Comparison of ENCODE assay signal across 38 mouse cellular contexts in the genomic region with DNA sequence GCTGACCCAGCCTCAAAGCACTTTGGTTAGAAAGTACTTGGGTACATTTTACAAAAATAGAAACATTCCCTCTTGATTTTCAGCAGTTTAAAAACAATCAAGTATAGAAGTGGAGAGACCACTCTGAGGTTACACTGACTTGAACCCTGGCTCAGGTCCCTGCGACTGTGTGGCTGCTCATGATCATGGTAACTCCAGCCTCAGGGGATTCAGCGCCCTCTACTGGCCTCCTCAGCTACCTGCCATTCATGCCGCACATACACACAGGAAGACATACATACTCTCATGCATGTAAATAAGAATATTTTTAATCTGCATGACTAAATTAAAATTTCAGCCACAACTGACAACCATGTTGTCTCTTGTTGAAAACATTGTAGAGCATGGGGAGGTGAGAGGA. TPM values are rescaled to one million over a fixed set of nuclear protein-coding genes. Genes with fewer than 3 reads are reported as not detected.
A peak's percentile ranks its signal among the peaks of the same experiment; 100 is the strongest.
DNase-seq lines count a peak whose midpoint lies in the region; ATAC-seq and TF ChIP-seq lines count a peak whose summit lies in the region.
"Had no signal": no experiment of that assay in that cellular context is flagged by ENCODE, and none has a peak within 500 bp of the region (broad histone marks: within the 10 kb centered on the region; RNA-seq: fewer than 3 reads in every experiment).

No protein-coding gene starts in this region.

- 0 out of 2 replicates have a peak, but pooled peaks have one; percentile 17 for TF ChIP-seq CTCF in lung, postnatal 0 days (IDR thresholded peaks at IDR 0.05)
- TF ChIP-seq CTCF in ES-Bruce4 (IDR thresholded peaks at IDR 0.05; ENCODE audit: low read depth, low read length): peak; percentile 36
- 0 out of 2 replicates have a peak, but pooled peaks have one; percentile 10 for TF ChIP-seq CTCF in bone marrow, adult 2 months (IDR thresholded peaks at IDR 0.05; ENCODE audit: control insufficient read depth, insufficient read depth, low read length)

- H3K4me3 ChIP-seq in heart, embryonic 10.5 days: no peak overlapping the region
- no peak overlapping the region for H3K4me3 ChIP-seq in lung, postnatal 0 days (ENCODE audit: low read depth, low read length)
- no peak overlapping the region for H3K4me3 ChIP-seq in ES-Bruce4 (ENCODE audit: low read depth, low read length)
- no peak overlapping the region for H3K4me3 ChIP-seq in bone marrow, adult 2 months (replicated peaks; ENCODE audit: control insufficient read depth, low read depth, low read length)
- H3K4me3 ChIP-seq in hindbrain, embryonic 14.5 days (replicated peaks; ENCODE audit: low read length): no peak overlapping the region
- H3K4me3 ChIP-seq: embryonic facial prominence, embryonic 12.5 days; forebrain, embryonic 15.5 days; hindbrain, embryonic 10.5 days; limb, embryonic 10.5 days; limb, embryonic 15.5 days had no signal

- TF ChIP-seq POLR2A in ES-Bruce4 (IDR thresholded peaks at IDR 0.05; ENCODE audit: insufficient read depth, low read length): no peak
- TF ChIP-seq POLR2A in bone marrow, adult 2 months (IDR thresholded peaks at IDR 0.05; ENCODE audit: borderline replicate concordance, control insufficient read depth, low read depth, low read length): no peak

- H3K27me3 ChIP-seq in heart, embryonic 10.5 days (ENCODE audit: insufficient read depth, poor library complexity, severe bottlenecking): no peaks in the 10 kb centered on the region
- H3K27me3 ChIP-seq in lung, postnatal 0 days (replicated peaks; ENCODE audit: insufficient read depth, low read length): no peaks in the 10 kb centered on the region
- no peaks in the 10 kb centered on the region; the same call in 1 of the 2 replicates for H3K27me3 ChIP-seq in ES-Bruce4 (ENCODE audit: control insufficient read depth, insufficient read depth, low read length, poor library complexity, severe bottlenecking)
- H3K27me3 ChIP-seq in hindbrain, embryonic 14.5 days (ENCODE audit: control insufficient read depth, insufficient read depth, low read length): no peaks in the 10 kb centered on the region
- H3K27me3 ChIP-seq: embryonic facial prominence, embryonic 12.5 days; forebrain, embryonic 15.5 days; limb, embryonic 15.5 days had no signal

- peak; percentile 35 for DNase-seq in heart, embryonic 10.5 days (ENCODE audit: low spot score)
- no peak for DNase-seq in heart, adult 9 months (ENCODE audit: low spot score in 2 of 2)
- no peak for DNase-seq in lung, postnatal 0 days (ENCODE audit: low spot score)
- DNase-seq in lung, postnatal 4 days: no peak
- DNase-seq in hindbrain, embryonic 14.5 days (ENCODE audit: low spot score): no peak
- DNase-seq: adrenal gland, adult 2 months; adrenal gland, postnatal 36 days; B cell, adult 2 months; cerebellum, adult 11 months; cerebellum, adult 9-10 months; cerebellum, postnatal 36 days; embryo, embryonic 11 days; gastrocnemius, postnatal 10 days; heart, postnatal 14 days; kidney, adult 2 months; kidney, postnatal 4 days; layer of hippocampus, adult 9-11 months; midbrain, embryonic 14.5 days; right cerebral cortex, postnatal 4 days had no signal

- TF ChIP-seq EP300 in lung, postnatal 0 days (IDR thresholded peaks at IDR 0.05): no peak
- TF ChIP-seq EP300 in ES-Bruce4 (IDR thresholded peaks at IDR 0.05; ENCODE audit: insufficient read depth, low read depth, low read length): no peak

- H3K9ac ChIP-seq in lung, postnatal 0 days (replicated peaks; ENCODE audit: low read depth): no peak overlapping the region
- no peak overlapping the region for H3K9ac ChIP-seq in ES-Bruce4 (ENCODE audit: low read depth, poor library complexity, severe bottlenecking)
- H3K9ac ChIP-seq in hindbrain, embryonic 14.5 days: no peak overlapping the region
- H3K9ac ChIP-seq: embryonic facial prominence, embryonic 12.5 days; forebrain, embryonic 15.5 days; limb, embryonic 15.5 days; liver, embryonic 14.5 days had no signal

- H3K27ac ChIP-seq in heart, embryonic 10.5 days: no peak overlapping the region
- no peak overlapping the region for H3K27ac ChIP-seq in lung, postnatal 0 days (ENCODE audit: low read length)
- no peak overlapping the region for H3K27ac ChIP-seq in ES-Bruce4 (ENCODE audit: insufficient read depth, low read length)
- no peak overlapping the region for H3K27ac ChIP-seq in bone marrow, adult 2 months (ENCODE audit: control insufficient read depth, insufficient read depth, low read depth, low read length, poor library complexity)
- H3K27ac ChIP-seq in hindbrain, embryonic 14.5 days: no peak overlapping the region
- H3K27ac ChIP-seq: embryonic facial prominence, embryonic 12.5 days; forebrain, embryonic 15.5 days; hindbrain, embryonic 10.5 days; limb, embryonic 10.5 days; limb, embryonic 15.5 days; liver, embryonic 14.5 days; macrophage had no signal

- no peak overlapping the region for H3K4me2 ChIP-seq in lung, postnatal 0 days (replicated peaks; ENCODE audit: low read depth, low read length)
- H3K4me2 ChIP-seq in hindbrain, embryonic 14.5 days (replicated peaks): no peak overlapping the region
- H3K4me2 ChIP-seq: embryonic facial prominence, embryonic 12.5 days; forebrain, embryonic 15.5 days; limb, embryonic 15.5 days had no signal

- ATAC-seq in lung, postnatal 0 days: no peak
- no peak for ATAC-seq in megakaryocyte-erythroid progenitor cell, adult 5-6 weeks (replicated peaks; ENCODE audit: low FRiP score, low TSS enrichment, poor library complexity, severe bottlenecking)
- no peak for ATAC-seq in hindbrain, embryonic 14.5 days (ENCODE audit: low FRiP score)
- ATAC-seq: forebrain, embryonic 15.5 days; hindbrain, embryonic 16.5 days; Patski had no signal

- H3K9me3 ChIP-seq in heart, embryonic 10.5 days: no peaks in the 10 kb centered on the region
- no peaks in the 10 kb centered on the region; the same call in 1 of the 2 replicates for H3K9me3 ChIP-seq in lung, postnatal 0 days (ENCODE audit: low read length)
- H3K9me3 ChIP-seq in ES-Bruce4 (replicated peaks; ENCODE audit: control insufficient read depth, insufficient read depth, low read length, poor library complexity, severe bottlenecking): no peaks in the 10 kb centered on the region
- H3K9me3 ChIP-seq in hindbrain, embryonic 14.5 days (ENCODE audit: control insufficient read depth, low read length): no peaks in the 10 kb centered on the region
- H3K9me3 ChIP-seq: embryonic facial prominence, embryonic 12.5 days; forebrain, embryonic 15.5 days; hindbrain, embryonic 10.5 days; limb, embryonic 10.5 days; limb, embryonic 15.5 days had no signal

- H3K4me1 ChIP-seq in heart, embryonic 10.5 days: peaks cover 10% of the 10 kb centered on the region
- H3K4me1 ChIP-seq in lung, postnatal 0 days (ENCODE audit: insufficient read depth, low read depth, low read length): no peaks in the 10 kb centered on the region
- H3K4me1 ChIP-seq in ES-Bruce4 (ENCODE audit: control insufficient read depth, insufficient read depth, low read length): no peaks in the 10 kb centered on the region
- no peaks in the 10 kb centered on the region for H3K4me1 ChIP-seq in bone marrow, adult 2 months (ENCODE audit: control insufficient read depth, insufficient read depth, low read length)
- H3K4me1 ChIP-seq in hindbrain, embryonic 14.5 days (replicated peaks; ENCODE audit: control insufficient read depth, insufficient read depth, low read length): 0 out of 2 replicates have a peak, but pooled peaks cover 6% of the 10 kb centered on the region
- H3K4me1 ChIP-seq: limb, embryonic 15.5 days had no signal

- 81% methylated on average over 3 of the region's 3 CpGs for WGBS in heart, embryonic 10.5 days
- 88% methylated on average over 3 of the region's 3 CpGs for WGBS in lung, postnatal 0 days
- WGBS in bone marrow, adult 2 months: 77% methylated on average over 3 of the region's 3 CpGs
- WGBS in hindbrain, embryonic 14.5 days: 90% methylated on average over 3 of the region's 3 CpGs

- H3K36me3 ChIP-seq in heart, embryonic 10.5 days: no peaks in the 10 kb centered on the region
- no peaks in the 10 kb centered on the region for H3K36me3 ChIP-seq in lung, postnatal 0 days (ENCODE audit: insufficient read depth, low read length)
- no peaks in the 10 kb centered on the region for H3K36me3 ChIP-seq in ES-Bruce4 (ENCODE audit: control insufficient read depth, insufficient read depth, low read length, poor library complexity, severe bottlenecking)
- H3K36me3 ChIP-seq in hindbrain, embryonic 14.5 days (replicated peaks; ENCODE audit: control insufficient read depth, insufficient read depth): no peaks in the 10 kb centered on the region
- H3K36me3 ChIP-seq: embryonic facial prominence, embryonic 12.5 days; forebrain, embryonic 15.5 days; hindbrain, embryonic 10.5 days; limb, embryonic 10.5 days; limb, embryonic 15.5 days had no signal

RNA-seq across cellular contexts. Expression of a gene that starts 50.2 kb away (rescaled TPM):
- polyA plus RNA-seq in heart, embryonic 10.5 days (2016; fragmentation: Nextera tagmentation; extraction: Ambion mirVana): 0.08 TPM in 1 of 2 replicates, not detected in the other
- not detected in 2 replicates for polyA plus RNA-seq in lung, postnatal 0 days (2015; fragmentation: Nextera tagmentation; extraction: Ambion mirVana)
- polyA plus RNA-seq in ES-Bruce4 (2011; ENCODE audit: insufficient read depth, insufficient read length, low read depth, missing spikeins): 0.55 TPM in 1 of 2 replicates, not detected in the other
- polyA plus RNA-seq in bone marrow, adult 2 months (2011; ENCODE audit: insufficient read depth, insufficient read length, low replicate concordance, missing spikeins): not detected in 2 replicates
- total RNA-seq in megakaryocyte-erythroid progenitor cell, adult 5-6 weeks (2014; fragmentation: Nextera tagmentation): not detected in 2 replicates
- total RNA-seq in megakaryocyte-erythroid progenitor cell, adult 5-6 weeks (2017): not detected in 2 replicates
- not detected in 2 replicates for polyA plus RNA-seq in hindbrain, embryonic 14.5 days (2014; fragmentation: Nextera tagmentation; extraction: Ambion mirVana)
- total RNA-seq: adrenal gland, adult 2 months; adrenal gland, postnatal 36 days; gastrocnemius, postnatal 10 days; left cerebral cortex, postnatal 10 days; neutrophil, adult 5-6 weeks had no signal
- polyA plus RNA-seq: adrenal gland, adult 2 months; embryonic facial prominence, embryonic 12.5 days; forebrain, embryonic 15.5 days; hindbrain, embryonic 10.5 days; hindbrain, embryonic 16.5 days; intestine, embryonic 14.5 days; limb, embryonic 10.5 days; limb, embryonic 15.5 days; liver, embryonic 14.5 days; lung, embryonic 16.5 days; macrophage; midbrain, embryonic 14.5 days; neural tube, embryonic 11.5 days; Patski; spleen, adult 2 months had no signal

RNA-seq across cellular contexts. Expression of a gene that starts 51.6 kb away (rescaled TPM):
- 2.3 and 3.6 TPM in 2 replicates for polyA plus RNA-seq in heart, embryonic 10.5 days (2016; fragmentation: Nextera tagmentation; extraction: Ambion mirVana)
- polyA plus RNA-seq in lung, postnatal 0 days (2015; fragmentation: Nextera tagmentation; extraction: Ambion mirVana): 0.74 and 0.81 TPM in 2 replicates
- polyA plus RNA-seq in ES-Bruce4 (2011; ENCODE audit: insufficient read depth, insufficient read length, low read depth, missing spikeins): not detected in 2 replicates
- not detected in 2 replicates for polyA plus RNA-seq in bone marrow, adult 2 months (2011; ENCODE audit: insufficient read depth, insufficient read length, low replicate concordance, missing spikeins)
- total RNA-seq in megakaryocyte-erythroid progenitor cell, adult 5-6 weeks (2014; fragmentation: Nextera tagmentation): not detected in 2 replicates
- total RNA-seq in megakaryocyte-erythroid progenitor cell, adult 5-6 weeks (2017): not detected in 2 replicates
- polyA plus RNA-seq in hindbrain, embryonic 14.5 days (2014; fragmentation: Nextera tagmentation; extraction: Ambion mirVana): 0.95 and 1.3 TPM in 2 replicates
- total RNA-seq: MEL had no signal
- polyA plus RNA-seq: macrophage, Patski had no signal
